Mouse (Mus musculus) urinary bladder, postnatal 4 days (tissue): ENCODE data around the gene Col18a1.

ENCODE experiments used
- DNase-seq, 2 experiments: peaks; one replicate each; pipeline ENCODE4 v3.0.0; 2021 to 2022; ENCODE audit warnings: low spot score in 2 of 2

The Col18a1 gene

GRCm38 (mm10) chr10:77011681-77012080 lies 154.7 kb downstream of the Col18a1 start:
- DNase-seq, result no peak

- no peak for DNase-seq
Measured at GRCm38 (mm10) chr10:77008698-77009097, 157.7 kb downstream of the Col18a1 start.

GRCm38 (mm10) chr10:77008109-77008561 lies 158.2 kb downstream of the Col18a1 start:
- no peak for DNase-seq

GRCm38 (mm10) chr10:77007433-77008108 lies 158.8 kb downstream of the Col18a1 start:
- peak in 1 of 2 experiments; percentile 51 for DNase-seq

GRCm38 (mm10) chr10:77004936-77005335 lies 161.4 kb downstream of the Col18a1 start:
- no peak for DNase-seq
